Mouse (Mus musculus) olfactory bulb, adult 2 months (tissue): ENCODE data around the gene Cyb5d1.

Experiments
- CTCF ChIP-seq: fragments of 200-500 bp; IDR thresholded peaks from 2 replicates; pipeline ENCODE4 v1.5.1; 2012; ENCODE audit warnings: low read depth, mild to moderate bottlenecking, low read length, moderate library complexity; ENCODE audit not compliant: insufficient read depth
- POLR2A ChIP-seq: fragments of 200-500 bp; IDR thresholded peaks from 2 replicates; pipeline ENCODE4 v1.6.1; 2012; ENCODE audit warnings: mild to moderate bottlenecking, low read depth, low read length, moderate library complexity; ENCODE audit not compliant: insufficient read depth

- TF ChIP-seq CTCF: no peak
- TF ChIP-seq POLR2A: 0 out of 2 replicates have a peak, but pooled peaks have one; percentile 16
Measured at GRCm38 (mm10) chr11:69415327-69415667, 19.9 kb upstream of the Cyb5d1 start.
